Mouse (Mus musculus): Measurements from ENCODE around the gene Tmem132a. TPM values are rescaled to one million over a fixed set of nuclear protein-coding genes. Genes with fewer than 3 reads are reported as not detected.

Tmem132a gene
- total and polyA plus RNA-seq, 2 experiments from 2014 or later = 184 to 362 TPM

GRCm38 (mm10) chr19:10878201-10878837 is 8.6 kb upstream of the Tmem132a start:
- WGBS = 83% methylated on average over 7 of the region's 7 CpGs
- H3K9ac ChIP-seq = no peak overlapping the region
- DNase-seq = no peak

DNA sequence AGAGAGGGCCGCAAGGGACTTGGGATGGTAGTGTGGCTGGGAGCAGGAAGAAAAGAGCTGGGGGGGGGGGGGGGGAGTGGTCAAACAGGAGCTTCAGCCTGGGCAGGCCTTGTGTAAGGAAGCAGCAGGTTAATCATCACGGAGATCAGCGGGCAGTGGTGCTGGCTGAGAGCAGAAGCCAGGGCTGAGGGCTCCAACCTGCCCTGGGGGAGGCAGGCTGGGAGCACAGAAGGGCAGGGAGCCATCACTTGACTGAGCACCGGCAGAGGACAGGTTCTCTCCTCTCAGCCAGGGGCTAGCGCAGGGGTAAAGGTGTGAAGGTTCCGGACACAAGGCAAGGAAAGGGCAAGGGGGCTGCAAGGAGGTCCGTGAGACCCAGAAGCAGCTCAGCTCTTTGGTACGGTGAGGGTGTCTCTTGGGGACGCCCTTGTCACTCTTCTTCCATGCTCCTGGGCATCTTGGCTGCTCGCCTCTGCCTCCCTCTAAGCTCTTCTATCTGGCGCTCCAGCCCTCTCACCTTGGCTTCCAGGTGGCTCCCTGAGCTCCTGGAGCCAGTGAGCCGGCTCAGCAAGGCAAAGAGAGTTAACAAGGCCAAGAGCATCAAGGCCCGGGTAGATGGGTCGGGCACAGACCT is 1.7 kb upstream of the Tmem132a start:
- DNase-seq = no peak
- Histone ChIP-seq H3K27me3 (ENCODE audit: insufficient read depth, low read length) (no peaks in the 10 kb centered on the region), H3K4me2 (ENCODE audit: low read depth) (no peak overlapping the region), H3K4me1 (ENCODE audit: insufficient read depth) (peaks cover 16% of the 10 kb centered on the region; the same call in 1 of the 2 replicates), H3K27ac (ENCODE audit: low read depth, low read length) (no peak overlapping the region), H3K9me3 (ENCODE audit: low read length) (no peaks in the 10 kb centered on the region), H3K4me3 (ENCODE audit: low read depth, low read length) (no peak overlapping the region), H3K36me3 (ENCODE audit: insufficient read depth) (peaks cover 45% of the 10 kb centered on the region), H3K9ac (no peak overlapping the region)
- no peak for ATAC-seq
- 75% methylated on average over 14 of the region's 14 CpGs for WGBS
- TF ChIP-seq CTCF (IDR thresholded peaks at IDR 0.05; ENCODE audit: low read depth) = no peak

More at GRCm38 (mm10) chr19:10878201-10878837, 8.6 kb upstream of the Tmem132a start:
- no peak overlapping the region for H3K4me2 ChIP-seq (ENCODE audit: low read depth)
- H3K36me3 ChIP-seq (ENCODE audit: insufficient read depth) = peaks cover 11% of the 10 kb centered on the region
- no peaks in the 10 kb centered on the region for H3K27me3 ChIP-seq (ENCODE audit: insufficient read depth, low read length)
- no peak overlapping the region for H3K4me3 ChIP-seq (ENCODE audit: low read depth, low read length)
- peaks cover 18% of the 10 kb centered on the region for H3K4me1 ChIP-seq (ENCODE audit: insufficient read depth)
- H3K9me3 ChIP-seq (ENCODE audit: low read length) = no peaks in the 10 kb centered on the region
- TF ChIP-seq CTCF (IDR thresholded peaks at IDR 0.05; ENCODE audit: low read depth) = no peak
- ATAC-seq = no peak
- H3K27ac ChIP-seq (ENCODE audit: low read depth, low read length) = 0 out of 2 replicates have a peak overlapping the region, but pooled peaks have one; percentile 21

DNA sequence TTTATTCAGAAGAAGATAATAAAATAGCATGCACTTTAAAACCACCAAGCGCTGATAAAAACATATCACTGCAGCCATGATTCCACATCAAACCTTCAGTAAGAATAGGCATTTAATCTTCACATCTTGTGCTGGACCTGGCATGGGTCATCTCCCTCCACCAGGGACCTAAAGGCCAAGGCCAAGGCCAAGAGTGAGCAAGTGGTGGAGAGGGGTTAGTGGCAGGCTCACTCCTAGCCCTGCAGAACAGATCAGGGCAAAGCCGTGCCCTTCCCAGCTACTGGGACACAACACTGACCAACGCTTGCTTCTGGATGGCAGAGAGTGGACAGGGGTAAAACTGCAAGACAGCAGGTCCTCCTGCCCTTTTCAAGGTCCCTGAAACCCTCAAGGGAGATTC is 936 bp upstream of the Tmem132a start:
- Histone ChIP-seq H3K9me3 (ENCODE audit: low read length) (no peaks in the 10 kb centered on the region), H3K27ac (ENCODE audit: low read depth, low read length) (no peak overlapping the region), H3K27me3 (ENCODE audit: insufficient read depth, low read length) (no peaks in the 10 kb centered on the region), H3K4me2 (ENCODE audit: low read depth) (no peak overlapping the region), H3K9ac (peak overlapping the region; percentile 11; the same call in 1 of the 2 replicates), H3K4me3 (ENCODE audit: low read depth, low read length) (no peak overlapping the region), H3K4me1 (ENCODE audit: insufficient read depth) (peaks cover 16% of the 10 kb centered on the region; the same call in 1 of the 2 replicates), H3K36me3 (ENCODE audit: insufficient read depth) (peaks cover 51% of the 10 kb centered on the region)
- 90% methylated on average over 3 of the region's 3 CpGs for WGBS
- no peak for ATAC-seq
- DNase-seq = no peak
- no peak for TF ChIP-seq CTCF (IDR thresholded peaks at IDR 0.05; ENCODE audit: low read depth)

DNA sequence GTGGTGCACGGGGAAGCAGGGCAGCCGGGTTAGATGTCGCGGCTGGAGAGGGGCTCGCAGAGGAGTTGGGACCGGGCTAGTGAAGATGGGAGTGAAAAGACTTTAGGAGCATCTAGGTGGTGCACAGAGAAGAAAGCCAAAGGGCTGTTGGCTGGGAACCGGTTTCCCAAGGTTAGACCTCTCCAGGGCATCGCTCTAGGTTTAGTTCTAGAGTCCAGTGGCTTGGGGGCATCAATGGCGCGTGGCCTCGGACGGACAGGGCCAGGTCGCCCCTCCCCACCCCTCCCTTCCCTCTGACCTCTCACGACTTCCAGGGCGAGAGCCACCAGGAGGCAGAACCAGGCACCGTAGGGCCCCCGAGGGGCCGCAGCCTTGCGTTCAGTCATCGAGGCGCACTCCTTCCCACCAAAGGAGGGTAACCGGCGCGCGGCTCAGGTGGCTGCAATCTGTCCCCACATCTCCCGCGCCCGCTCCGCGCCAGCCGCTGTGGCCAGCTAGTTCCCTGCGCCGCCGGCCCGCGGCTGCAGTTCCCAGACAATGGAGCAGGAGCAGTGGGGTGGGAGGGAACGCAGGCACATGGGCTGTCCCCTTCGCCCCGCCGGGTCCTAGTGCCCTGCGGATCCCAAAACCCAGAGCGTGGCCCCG is 377 bp downstream of the Tmem132a start:
- 2% methylated on average over 39 of the region's 43 CpGs for WGBS
- Histone ChIP-seq H3K9me3 (ENCODE audit: low read length) (no peaks in the 10 kb centered on the region), H3K4me2 (ENCODE audit: low read depth) (peak overlapping the region; percentile 79), H3K4me1 (ENCODE audit: insufficient read depth) (peaks cover 16% of the 10 kb centered on the region; the same call in 1 of the 2 replicates), H3K27me3 (ENCODE audit: insufficient read depth, low read length) (no peaks in the 10 kb centered on the region), H3K36me3 (ENCODE audit: insufficient read depth) (peaks cover 63% of the 10 kb centered on the region), H3K4me3 (ENCODE audit: low read depth, low read length) (peak overlapping the region; percentile 91), H3K27ac (ENCODE audit: low read depth, low read length) (peak overlapping the region; percentile 93), H3K9ac (peak overlapping the region; percentile 99)
- ATAC-seq (peak; percentile 96), DNase-seq (peak; percentile 88)
- no peak for TF ChIP-seq CTCF (IDR thresholded peaks at IDR 0.05; ENCODE audit: low read depth)

GRCm38 (mm10) chr19:10868623-10869141 is 1.1 kb downstream of the Tmem132a start:
- under 1% methylated on average over 17 of the region's 17 CpGs for WGBS
- peak; percentile 55 for DNase-seq
- peak overlapping the region; percentile 79 for H3K4me2 ChIP-seq (ENCODE audit: low read depth)
- H3K27ac ChIP-seq (ENCODE audit: low read depth, low read length) = peak overlapping the region; percentile 93
- peaks cover 16% of the 10 kb centered on the region; the same call in 1 of the 2 replicates for H3K4me1 ChIP-seq (ENCODE audit: insufficient read depth)
- no peaks in the 10 kb centered on the region for H3K9me3 ChIP-seq (ENCODE audit: low read length)
- H3K27me3 ChIP-seq (ENCODE audit: insufficient read depth, low read length) = no peaks in the 10 kb centered on the region
- peaks cover 63% of the 10 kb centered on the region for H3K36me3 ChIP-seq (ENCODE audit: insufficient read depth)
- TF ChIP-seq CTCF (IDR thresholded peaks at IDR 0.05; ENCODE audit: low read depth) = peak; percentile 21; the same call in 1 of the 2 replicates
- ATAC-seq = peak; percentile 49
- H3K9ac ChIP-seq = peak overlapping the region; percentile 99
- peak overlapping the region; percentile 91 for H3K4me3 ChIP-seq (ENCODE audit: low read depth, low read length)

DNA sequence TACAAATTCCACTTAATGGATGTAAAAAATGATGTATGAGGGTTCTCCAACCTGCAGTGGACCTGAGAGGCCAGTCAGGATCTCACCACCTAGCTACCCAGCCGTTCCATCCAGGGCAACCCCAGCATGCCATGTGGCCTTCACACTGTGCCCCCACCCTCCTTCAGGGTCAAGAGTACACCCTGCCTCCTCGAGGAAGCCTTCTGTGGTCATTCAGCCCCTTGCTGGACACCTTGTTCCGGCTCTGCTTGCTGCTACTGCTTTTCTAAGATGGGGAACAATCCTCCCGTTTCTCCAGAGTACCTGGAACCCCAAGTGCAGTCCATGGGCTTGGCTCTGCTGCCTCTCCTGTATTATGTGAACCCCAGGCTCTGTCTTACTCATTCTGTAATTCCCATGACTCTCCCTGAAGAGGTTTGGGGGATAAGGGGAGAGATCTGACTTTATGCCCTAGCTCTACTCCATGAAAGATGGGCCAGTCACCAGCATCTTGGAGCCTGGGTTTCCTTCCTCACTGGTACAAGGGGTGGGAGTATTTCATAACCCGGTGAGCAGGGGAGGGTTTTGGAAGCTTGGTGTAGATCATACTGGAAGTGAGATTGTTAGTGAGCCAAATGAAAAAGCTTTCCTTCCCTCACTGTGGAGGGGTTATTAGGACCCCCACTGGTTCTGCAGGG is 1.7 kb downstream of the Tmem132a start:
- no peak for DNase-seq
- Histone ChIP-seq H3K4me2 (ENCODE audit: low read depth) (peak overlapping the region; percentile 79), H3K36me3 (ENCODE audit: insufficient read depth) (peaks cover 63% of the 10 kb centered on the region), H3K9ac (peak overlapping the region; percentile 99), H3K27ac (ENCODE audit: low read depth, low read length) (peak overlapping the region; percentile 93), H3K9me3 (ENCODE audit: low read length) (no peaks in the 10 kb centered on the region), H3K4me3 (ENCODE audit: low read depth, low read length) (peak overlapping the region; percentile 91), H3K4me1 (ENCODE audit: insufficient read depth) (peaks cover 16% of the 10 kb centered on the region; the same call in 1 of the 2 replicates), H3K27me3 (ENCODE audit: insufficient read depth, low read length) (no peaks in the 10 kb centered on the region)
- ATAC-seq = no peak; the same call in 1 of the 2 replicates
- no peak for TF ChIP-seq CTCF (IDR thresholded peaks at IDR 0.05; ENCODE audit: low read depth)
- 26% methylated on average over 5 of the region's 5 CpGs for WGBS
